Mouse (Mus musculus): Measurements from ENCODE around the gene Amigo3.

The Amigo3 gene

GRCm38 (mm10) chr9:108053665-108054225 is 786 bp downstream of the Amigo3 start:
- no peak for DNase-seq

DNA sequence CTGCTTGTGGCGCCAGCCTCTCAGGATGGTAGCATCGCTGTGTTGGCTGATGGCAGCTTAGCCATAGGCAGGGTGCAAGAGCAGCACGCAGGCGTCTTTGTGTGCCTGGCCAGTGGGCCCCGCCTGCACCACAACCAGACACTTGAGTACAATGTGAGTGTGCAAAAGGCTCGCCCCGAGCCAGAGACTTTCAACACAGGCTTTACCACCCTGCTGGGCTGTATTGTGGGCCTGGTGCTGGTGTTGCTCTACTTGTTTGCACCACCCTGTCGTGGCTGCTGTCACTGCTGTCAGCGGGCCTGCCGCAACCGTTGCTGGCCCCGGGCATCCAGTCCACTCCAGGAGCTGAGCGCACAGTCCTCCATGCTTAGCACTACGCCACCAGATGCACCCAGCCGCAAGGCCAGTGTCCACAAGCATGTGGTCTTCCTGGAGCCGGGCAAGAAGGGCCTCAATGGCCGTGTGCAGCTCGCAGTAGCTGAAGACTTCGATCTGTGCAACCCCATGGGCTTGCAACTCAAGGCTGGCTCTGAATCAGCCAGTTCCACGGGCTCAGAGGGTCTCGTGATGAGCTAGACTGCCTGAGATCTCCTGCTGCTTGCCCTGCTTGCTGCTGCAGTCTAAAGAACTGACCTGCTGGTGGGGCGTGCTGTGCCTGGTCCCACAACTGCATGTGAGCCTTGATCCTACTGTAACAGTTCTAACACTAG is 1.5 kb downstream of the Amigo3 start:
- no peak for DNase-seq

- no peak for DNase-seq
These were observed 2.1 kb downstream of the Amigo3 start for GRCm38 (mm10) chr9:108055061-108055460.

GRCm38 (mm10) chr9:108055661-108056237 is 2.8 kb downstream of the Amigo3 start:
- DNase-seq, result no peak

DNA sequence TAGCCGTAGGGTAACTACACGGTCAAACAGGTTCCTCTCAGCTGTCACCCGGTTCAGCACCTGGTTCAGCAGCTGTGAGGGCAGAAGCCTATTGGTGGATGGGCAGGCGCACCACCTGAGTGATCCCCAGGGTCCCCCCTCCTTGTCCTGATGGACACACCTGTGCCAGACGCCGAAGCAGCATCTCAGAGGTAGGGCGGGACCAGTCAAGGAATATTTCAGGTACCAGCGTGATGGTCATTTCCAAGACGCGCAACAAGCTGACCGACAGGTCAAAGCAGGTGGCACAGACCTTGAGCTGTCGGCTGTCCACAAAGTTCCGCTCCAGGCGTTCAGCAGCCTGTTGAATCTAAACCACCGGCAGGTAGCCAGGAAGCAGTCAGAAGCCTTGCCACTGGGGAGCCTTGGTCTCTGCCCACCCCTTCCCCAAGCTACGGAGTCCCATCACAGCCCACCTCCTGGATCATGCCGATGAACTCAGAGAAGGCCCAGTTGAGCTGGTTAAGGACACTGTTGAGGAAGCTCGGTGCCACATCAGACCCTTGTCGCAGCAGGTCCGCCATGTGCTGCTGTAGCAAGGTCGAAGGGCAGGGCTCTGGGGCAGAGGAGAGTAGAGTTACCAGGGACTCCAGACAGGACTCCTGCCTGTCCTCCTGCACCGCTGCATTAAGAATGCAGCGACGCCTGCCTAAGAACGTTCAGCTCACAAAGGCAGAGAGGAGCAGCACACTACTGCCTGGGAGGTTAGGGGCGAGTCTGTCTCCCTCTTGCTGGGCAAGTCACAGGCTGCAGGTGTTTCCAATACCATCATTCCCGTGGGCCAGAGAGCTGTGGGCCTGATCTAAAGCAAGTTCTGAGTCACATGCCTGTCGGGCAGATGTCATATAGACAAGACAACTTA is 3.7 kb downstream of the Amigo3 start:
- no peak for DNase-seq

DNA sequence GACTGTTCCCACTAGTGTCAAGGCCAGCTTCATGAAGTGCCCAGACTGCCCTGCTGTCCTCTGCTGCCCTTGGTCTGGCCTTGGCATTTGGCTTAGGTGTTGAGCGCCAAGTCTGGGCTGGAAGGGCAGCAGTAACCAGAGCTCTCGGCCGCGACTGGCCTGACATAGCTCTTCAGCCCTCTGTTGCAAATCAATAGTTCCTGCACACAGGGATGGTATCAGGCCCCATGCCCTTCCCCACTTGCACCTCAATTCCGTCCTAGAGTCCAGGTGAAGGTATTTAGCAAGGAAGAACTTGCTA is 4.3 kb downstream of the Amigo3 start:
- no peak for DNase-seq

DNA sequence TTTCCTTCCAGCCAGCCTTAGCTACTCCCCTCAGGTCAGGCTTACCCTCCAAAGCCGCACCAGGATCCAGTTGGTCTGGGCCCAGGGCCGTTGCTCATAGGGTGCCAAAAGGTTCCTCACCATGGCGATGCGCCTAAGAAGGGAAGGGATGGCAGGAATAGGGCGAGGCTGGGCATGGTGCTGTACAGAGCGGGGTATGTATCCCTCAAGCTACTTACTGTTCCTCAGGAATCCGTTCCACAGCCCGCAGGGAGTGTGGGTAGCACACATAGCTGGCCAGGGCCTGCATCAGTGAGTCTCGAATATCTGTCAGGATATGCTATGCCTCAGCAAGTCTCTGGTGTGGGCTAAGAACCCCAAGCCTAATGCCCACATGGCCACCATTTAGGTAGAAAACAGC is 5.3 kb downstream of the Amigo3 start:
- DNase-seq, result no peak

DNA sequence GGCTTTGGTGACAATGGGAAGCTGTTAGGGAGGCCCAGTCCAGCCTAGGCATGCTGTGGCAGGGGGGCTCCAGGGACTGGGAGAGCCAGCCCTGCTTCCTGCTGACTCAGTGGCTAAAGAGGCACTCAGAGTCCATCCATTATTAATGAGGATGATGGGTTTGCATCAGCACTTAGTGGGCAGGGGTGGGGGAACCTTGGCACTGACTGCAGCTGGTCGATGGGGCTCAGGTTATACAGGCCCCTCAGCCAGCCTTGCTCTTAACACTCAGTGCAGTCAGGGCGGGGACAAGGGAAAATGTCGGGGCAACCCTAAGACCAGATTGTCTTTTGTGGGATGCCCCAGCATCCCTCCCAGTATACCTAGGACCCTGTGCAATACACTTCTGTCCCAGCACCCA is 9.2 kb downstream of the Amigo3 start:
- no peak for DNase-seq

DNA sequence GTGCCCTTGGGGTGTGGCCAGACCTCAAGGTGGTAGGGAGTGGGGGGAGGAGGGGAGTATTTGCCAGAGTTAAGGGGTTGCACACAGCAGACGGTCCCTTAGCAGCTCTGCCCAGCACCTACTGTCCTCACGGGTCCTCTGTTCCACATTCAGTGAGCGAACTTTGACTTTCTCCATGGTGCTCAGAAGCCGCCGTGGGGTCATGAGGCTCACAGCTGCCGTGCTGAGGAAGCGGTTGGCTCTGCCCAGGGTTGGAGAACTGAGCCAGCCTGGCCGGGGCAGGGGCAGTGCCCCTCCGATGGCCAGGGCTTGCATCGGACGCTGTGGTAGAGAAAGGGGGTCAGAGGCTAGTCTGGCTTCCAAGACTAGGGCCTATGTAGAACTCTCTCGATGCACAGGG is 10.4 kb downstream of the Amigo3 start:
- DNase-seq, result no peak

DNA sequence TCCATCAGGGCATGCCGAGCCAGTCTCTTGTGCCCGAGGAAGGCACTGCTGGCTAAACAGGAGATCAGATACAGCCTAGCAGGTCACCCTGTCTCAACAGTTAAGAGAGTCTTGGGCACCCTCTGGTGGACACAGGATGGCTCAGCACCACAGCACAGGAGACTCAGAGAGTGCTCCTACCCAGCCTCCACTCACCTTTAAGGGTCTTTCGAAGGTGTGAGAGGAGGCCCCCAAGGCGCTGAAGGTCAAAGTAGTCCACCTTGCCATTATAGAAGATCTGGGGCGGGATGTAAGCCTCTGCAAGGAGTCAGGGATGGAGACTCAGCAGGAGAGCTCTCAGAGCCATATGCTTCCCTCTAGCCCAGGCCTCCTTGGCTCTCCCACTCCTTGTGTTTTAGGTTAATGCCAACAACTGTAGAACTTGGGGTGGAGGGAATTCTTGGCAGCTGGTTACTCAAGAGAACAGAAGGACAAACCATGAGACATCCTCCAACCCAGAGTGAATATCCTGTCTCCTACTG is 12.6 kb downstream of the Amigo3 start:
- DNase-seq, result peak; percentile 71 to 77

DNA sequence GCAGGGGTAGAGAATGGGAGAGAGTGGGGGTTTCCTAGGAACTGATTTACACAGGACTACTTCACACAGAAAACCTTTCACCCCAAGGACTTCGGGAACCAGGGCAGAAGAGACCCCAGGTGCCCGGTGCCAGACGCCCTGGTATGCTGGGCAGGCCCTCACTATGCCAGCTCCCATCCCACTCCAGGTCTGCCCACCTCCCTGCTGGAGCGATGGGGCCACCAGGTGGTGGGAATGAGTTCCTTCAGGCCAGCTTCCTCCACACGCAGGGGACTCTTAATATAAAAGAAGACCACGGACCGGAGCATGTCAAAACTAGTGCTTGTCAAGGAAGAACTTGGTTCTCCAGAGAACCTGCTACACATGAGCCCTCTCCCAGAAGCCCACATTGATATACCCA is 14.2 kb downstream of the Amigo3 start:
- no peak for DNase-seq

DNA sequence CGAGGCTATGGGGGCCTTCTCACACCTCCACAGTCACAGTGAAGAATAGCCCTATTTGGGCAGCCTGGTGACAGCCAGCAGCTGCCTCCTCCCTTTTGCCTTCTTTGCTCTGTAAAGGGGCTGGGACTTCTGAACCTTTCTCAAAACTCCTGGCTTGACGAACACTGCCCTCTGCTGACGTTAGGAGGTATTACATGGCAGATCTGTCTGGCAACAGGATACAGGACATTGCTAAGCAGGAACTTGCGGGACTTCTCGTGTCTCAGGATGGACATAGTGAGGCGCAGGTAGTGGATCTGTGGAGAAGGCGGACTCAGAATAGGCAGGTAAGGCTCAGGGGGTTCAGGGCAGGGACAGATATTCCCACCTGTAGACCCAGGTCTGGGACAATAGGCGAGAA is 14.9 kb downstream of the Amigo3 start:
- DNase-seq, result peak; percentile 88 to 90

DNA sequence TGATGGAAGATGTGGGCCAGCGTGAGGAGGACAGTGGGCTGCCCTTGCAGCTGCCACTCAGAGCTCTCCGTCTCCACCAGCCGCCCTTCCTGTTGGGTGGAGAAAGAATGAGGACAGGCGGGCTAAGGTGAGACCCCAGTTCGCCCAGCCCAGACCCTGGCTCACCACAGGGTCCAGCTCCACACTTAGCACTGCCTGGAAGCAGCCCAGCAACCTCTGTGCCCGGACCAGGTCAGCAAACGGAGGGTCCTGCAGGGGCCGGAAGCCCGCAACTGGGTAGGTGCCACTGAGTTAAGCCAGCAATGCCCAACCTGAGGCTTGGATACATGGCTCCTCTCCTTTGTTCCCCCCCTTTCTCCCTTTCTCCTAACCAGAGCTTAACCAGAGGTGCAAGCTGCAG is 16.0 kb downstream of the Amigo3 start:
- no peak for DNase-seq

- no peak for DNase-seq
These were observed 16.6 kb downstream of the Amigo3 start for GRCm38 (mm10) chr9:108069529-108069928.

- DNase-seq, result no peak
These were observed 18.8 kb downstream of the Amigo3 start for GRCm38 (mm10) chr9:108071801-108072200.

DNA sequence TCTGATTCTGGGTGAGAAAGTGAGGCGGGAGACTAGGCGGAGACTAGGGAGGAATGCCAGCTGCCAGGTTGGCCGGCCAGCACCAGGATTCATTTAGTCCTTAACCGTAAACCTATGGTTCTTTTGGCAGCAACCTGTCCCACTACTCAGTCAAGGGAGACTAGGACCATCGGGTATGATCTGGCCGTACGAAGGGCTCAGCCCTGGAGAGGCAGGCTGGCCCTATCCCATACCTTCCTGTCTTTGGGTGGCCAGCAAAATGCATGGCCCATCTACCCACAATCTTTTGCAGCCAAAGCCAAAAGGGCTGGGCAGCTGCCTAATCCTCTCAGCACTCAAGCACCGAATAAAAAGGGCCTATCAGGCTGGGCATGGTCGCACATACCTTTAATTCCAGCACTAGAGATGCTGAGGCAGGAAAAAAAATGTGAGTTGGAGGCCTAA is 19.5 kb downstream of the Amigo3 start:
- DNase-seq, result no peak

DNA sequence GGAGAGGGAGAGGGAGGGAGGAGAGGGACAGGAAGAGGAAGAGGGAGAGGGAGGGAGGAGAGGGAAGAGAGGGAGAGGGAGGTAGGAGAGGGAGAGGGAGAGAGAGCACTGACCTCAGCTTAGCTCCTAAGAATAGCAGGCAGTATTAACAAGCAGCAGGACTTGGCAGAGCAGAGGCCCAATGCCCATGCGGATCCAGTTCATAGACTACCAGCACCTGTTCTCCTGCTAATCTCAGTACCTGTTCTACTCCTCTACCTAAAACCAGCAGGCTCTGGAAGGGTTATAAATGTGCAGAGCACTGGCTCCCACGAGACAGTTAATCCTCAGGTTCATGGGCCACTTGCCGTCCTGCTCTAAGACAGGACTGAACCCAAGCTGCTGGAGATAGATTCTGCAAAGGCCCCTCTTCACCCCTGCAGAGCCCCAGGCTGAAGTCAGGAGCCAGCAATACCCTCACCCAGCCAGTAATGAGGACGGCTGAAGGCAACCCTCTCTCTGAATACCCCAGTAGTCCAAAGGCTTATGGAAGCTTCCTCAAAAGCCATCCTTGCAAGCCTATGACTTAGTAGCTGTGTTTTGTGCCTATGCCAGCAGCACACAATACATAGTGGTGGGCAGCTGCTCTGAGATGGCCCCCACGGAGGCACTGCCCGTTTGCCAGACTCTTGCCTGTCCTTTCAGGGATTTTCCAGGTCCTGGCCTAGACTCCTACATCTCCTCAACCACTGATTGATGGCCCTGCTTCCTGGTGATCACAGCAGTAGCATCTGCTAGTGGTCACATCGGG is 20.4 kb downstream of the Amigo3 start:
- DNase-seq, result no peak

- DNase-seq, result no peak
These were observed 27.2 kb downstream of the Amigo3 start, which contains the start of gene Mst1 for GRCm38 (mm10) chr9:108080168-108080567. Gene Mst1 (plus strand): TSS chr9:108080436.

DNA sequence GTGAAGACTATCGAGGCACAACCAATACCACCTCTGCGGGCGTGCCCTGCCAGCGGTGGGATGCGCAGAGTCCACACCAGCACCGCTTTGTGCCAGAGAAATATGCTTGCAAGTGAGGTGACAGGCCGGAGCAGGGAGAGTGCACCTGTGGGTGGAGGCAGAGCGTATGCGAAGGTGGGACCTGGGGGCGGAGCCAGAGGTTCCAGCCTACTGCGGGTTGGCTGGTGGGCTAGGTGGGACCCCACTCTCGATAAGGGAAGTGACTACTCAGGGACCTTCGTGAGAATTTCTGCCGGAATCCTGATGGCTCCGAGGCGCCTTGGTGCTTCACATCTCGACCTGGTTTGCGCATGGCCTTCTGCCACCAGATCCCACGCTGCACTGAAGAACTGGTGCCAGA is 29.6 kb downstream of the Amigo3 start:
- peak in 1 of 2 experiments; percentile 45 for DNase-seq

DNA sequence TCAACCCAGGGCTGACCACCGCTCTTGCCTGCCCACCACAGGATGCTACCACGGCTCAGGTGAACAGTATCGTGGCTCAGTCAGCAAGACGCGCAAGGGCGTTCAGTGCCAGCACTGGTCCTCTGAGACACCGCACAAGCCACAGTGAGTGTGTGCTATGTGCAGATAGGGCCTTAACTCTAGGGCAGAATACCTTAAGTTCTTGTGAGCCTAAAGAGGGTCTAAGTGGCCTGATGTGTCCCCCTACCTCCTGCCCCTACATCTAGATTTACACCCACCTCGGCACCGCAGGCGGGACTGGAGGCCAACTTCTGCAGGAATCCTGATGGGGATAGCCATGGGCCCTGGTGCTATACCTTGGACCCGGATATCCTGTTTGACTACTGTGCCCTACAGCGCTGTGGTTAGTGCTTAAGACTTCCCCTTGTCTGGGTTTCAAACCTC is 30.1 kb downstream of the Amigo3 start, which contains the start of gene Rnf123:
TSS of gene Rnf123 (minus strand) at position 359 of the 444 bp plus-strand sequence.
- no peak for DNase-seq

DNA sequence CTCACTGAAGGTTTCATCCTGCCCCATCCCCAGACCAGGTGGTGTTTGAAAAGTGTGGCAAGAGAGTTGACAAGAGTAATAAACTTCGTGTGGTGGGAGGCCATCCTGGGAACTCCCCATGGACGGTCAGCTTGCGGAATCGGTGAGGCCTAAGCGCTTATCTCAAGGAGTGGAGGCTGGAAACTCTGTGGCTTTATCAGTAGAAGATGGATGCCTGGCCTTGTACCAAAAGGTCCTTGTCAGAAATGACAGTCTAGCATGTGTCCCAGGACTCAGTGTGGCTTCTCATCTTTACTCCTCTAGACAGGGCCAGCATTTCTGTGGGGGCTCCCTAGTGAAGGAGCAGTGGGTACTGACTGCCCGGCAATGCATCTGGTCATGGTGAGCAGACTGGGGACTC is 30.6 kb downstream of the Amigo3 start:
- no peak for DNase-seq

GRCm38 (mm10) chr9:108085261-108085660 is 32.3 kb downstream of the Amigo3 start:
- no peak for DNase-seq
